Mouse (Mus musculus) thymus, adult 2 months (tissue): ENCODE measurements around the gene Olfml2b.

Experiments used
- CTCF ChIP-seq: fragments of 200-500 bp; IDR thresholded peaks from 2 replicates; pipeline ENCODE4 v1.5.1; 2012; ENCODE audit warnings: mild to moderate bottlenecking, control low read depth, low read length, moderate library complexity, borderline replicate concordance; ENCODE audit not compliant: control insufficient read depth, poor library complexity, insufficient read depth; ENCODE audit errors: extremely low read depth
- POLR2A ChIP-seq: fragments of 200-500 bp; IDR thresholded peaks from 2 replicates; pipeline ENCODE4 v1.6.1; 2012; ENCODE audit warnings: mild to moderate bottlenecking, low read length, control low read depth, moderate library complexity; ENCODE audit not compliant: control insufficient read depth, poor library complexity, insufficient read depth; ENCODE audit errors: extremely low read depth

- no peak for TF ChIP-seq POLR2A
- no peak for TF ChIP-seq CTCF
Observed at GRCm38 (mm10) chr1:170611631-170612030, 32.7 kb upstream of the Olfml2b start.
